Mouse (Mus musculus): ENCODE measurements around the gene Arhgap35. TPM values are rescaled to one million over a fixed set of nuclear protein-coding genes. Genes with fewer than 3 reads are reported as not detected.

Arhgap35 gene
- polyA plus RNA-seq (2012), result 4.0 and 7.7 TPM in 2 replicates

GRCm38 (mm10) chr7:16614888-16615715 lies at the start of gene Arhgap35:
Gene Arhgap35, minus strand, starts transcription at chr7:16614993.
- TF ChIP-seq GATA1 (IDR thresholded peaks at IDR 0.05; ENCODE audit: low read length), result no peak

DNA sequence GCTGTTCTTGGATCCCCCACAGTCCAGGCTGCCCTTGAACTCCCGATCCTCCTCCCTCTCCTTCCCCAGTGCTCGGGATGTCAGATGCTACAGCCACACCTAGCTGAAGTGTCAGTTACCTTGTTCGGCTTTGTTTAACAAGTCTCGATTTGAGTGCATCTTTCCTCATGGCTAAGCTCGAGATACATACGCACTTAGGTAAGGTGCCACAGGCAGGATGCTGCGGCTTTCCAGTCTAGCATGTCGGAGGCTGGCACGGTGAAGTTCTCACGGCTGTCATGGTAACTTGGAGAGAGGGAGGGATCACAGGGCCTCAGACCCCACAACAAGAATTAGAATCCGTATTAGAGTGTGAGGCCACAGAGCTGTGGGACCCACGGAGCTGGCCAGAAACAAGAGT lies 29.5 kb upstream of the Arhgap35 start:
- TF ChIP-seq GATA1 (IDR thresholded peaks at IDR 0.05; ENCODE audit: low read length), result no peak

- no peak for TF ChIP-seq GATA1 (IDR thresholded peaks at IDR 0.05; ENCODE audit: low read length)
Observed at GRCm38 (mm10) chr7:16639028-16639427, 24.2 kb upstream of the Arhgap35 start.

DNA sequence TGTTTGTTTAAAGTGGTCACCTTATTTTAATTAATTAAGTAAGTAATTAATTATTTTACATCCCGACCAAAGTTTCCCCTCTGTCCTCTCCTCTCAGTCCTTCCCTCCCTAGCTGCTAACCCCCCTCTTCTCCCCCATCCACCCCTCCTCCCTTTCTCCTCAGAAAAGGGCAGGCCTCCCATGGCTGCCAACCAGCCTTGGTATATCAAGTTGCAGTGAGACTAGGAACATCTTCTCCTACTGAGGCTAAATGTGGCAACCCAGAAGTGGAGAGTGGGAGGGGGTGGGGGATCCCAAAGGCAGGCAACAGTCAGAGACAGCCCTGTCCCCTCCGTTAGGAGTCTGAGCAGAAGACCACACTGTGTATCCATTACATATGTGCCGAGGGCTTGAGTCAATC lies 20.3 kb upstream of the Arhgap35 start:
- no peak for TF ChIP-seq GATA1 (IDR thresholded peaks at IDR 0.05; ENCODE audit: low read length)

- no peak for TF ChIP-seq GATA1 (IDR thresholded peaks at IDR 0.05; ENCODE audit: low read length)
Observed at GRCm38 (mm10) chr7:16631932-16632331, 17.1 kb upstream of the Arhgap35 start.

DNA sequence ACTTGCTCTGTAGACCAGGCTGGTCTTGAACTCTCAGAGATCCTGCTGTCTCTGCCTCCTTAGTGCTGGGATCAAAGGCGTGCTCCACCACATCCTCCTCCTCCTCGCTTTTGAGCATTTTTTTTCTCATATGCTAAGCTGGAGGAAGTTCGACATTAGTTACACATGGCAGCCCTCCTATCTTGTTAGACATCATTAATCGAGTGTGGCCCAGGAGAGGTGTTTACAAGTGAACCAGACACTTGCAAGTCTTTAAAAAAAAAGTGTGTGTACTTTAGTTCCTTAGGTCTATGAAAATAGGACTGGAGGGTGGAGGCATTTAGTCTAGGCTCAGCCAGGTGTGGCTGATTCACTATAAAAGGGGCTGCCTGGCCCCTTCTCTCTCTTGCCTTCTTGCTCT lies 16.2 kb upstream of the Arhgap35 start:
- TF ChIP-seq GATA1 (IDR thresholded peaks at IDR 0.05; ENCODE audit: low read length), result no peak

DNA sequence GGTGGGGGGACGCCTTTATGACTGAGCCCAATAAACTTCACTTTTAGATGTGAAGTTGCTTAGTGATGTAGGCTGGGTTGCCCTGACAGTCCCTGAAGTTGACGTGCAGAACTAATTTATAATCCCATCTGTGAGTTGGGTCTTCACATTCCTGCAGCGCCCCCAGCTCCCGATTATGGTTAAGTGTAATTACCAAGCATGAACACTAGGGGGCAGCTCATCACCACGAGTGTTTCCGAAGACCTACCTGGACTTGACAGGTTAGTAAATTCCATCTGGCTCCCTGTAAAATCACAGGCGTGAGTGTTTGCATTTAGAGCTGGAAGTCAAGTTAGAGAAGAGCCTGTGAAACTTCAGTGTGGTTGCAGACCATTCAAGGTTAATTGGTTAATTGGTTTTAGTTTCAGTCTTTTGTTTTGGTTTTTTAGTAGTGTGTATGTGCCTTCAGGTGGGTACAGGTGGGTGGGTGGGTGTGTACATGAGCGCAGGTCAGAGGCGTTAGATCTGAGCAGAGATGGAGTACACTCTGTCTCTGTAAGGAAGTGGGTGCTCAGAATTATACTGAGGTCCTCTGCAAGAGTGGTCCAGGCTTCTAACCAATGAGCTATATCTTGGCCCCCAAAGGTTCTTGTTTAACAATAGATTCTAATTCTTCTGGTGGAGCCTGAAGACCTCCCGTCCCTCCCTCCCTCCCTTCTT lies 15.0 kb upstream of the Arhgap35 start:
- no peak for TF ChIP-seq GATA1 (IDR thresholded peaks at IDR 0.05; ENCODE audit: low read length)

GRCm38 (mm10) chr7:16628096-16628771 lies 13.4 kb upstream of the Arhgap35 start:
- no peak for TF ChIP-seq GATA1 (IDR thresholded peaks at IDR 0.05; ENCODE audit: low read length)

DNA sequence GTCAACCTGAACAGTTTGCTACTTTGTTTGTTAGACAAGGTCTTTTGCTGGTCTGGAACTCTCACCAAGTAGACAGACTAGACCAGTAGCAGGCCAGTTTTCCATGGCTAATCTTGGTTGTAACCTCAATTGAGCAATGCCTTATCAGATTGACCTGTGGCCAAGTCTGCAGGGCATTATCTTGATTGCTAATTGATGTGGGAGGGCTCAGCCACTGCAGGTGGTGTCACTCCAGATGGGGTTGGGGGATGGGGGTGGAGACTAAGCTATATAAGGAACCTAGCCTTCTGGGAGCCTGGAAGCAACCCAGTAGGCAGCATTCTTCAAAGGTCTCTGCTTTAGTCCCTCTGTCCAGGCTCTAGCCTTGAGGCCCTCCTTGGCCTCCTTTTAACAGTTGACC lies 8.9 kb upstream of the Arhgap35 start:
- no peak for TF ChIP-seq GATA1 (IDR thresholded peaks at IDR 0.05; ENCODE audit: low read length)

- no peak for TF ChIP-seq GATA1 (IDR thresholded peaks at IDR 0.05; ENCODE audit: low read length)
Observed at GRCm38 (mm10) chr7:16623131-16623530, 8.3 kb upstream of the Arhgap35 start.

DNA sequence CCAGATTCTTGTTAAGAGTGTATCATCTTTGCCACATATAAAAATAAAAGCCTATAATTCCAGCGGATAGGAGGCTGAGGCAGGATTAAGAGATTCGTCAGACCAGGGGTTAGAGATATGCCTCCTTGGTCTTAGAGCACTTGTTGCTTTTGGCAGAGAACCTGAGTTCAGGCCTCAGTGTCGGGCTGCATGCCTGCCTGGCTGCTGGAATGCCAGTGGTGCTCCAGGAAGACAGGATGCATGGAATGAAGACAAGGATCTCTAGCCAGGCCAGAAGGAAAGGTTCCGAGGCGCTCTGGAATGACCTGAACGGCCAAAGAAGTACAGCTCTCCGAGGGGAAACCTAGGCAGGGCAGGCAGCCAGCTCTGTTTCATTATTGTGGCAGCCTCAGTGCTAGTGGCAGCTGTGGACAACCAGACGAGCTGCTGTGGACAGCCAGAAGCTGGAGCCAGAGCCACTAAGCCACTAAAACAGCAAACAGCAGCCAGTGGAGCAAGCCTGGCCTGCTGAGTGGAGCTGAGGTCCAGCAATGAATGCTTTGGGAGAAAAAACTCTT lies 6.4 kb upstream of the Arhgap35 start:
- no peak for TF ChIP-seq GATA1 (IDR thresholded peaks at IDR 0.05; ENCODE audit: low read length)

DNA sequence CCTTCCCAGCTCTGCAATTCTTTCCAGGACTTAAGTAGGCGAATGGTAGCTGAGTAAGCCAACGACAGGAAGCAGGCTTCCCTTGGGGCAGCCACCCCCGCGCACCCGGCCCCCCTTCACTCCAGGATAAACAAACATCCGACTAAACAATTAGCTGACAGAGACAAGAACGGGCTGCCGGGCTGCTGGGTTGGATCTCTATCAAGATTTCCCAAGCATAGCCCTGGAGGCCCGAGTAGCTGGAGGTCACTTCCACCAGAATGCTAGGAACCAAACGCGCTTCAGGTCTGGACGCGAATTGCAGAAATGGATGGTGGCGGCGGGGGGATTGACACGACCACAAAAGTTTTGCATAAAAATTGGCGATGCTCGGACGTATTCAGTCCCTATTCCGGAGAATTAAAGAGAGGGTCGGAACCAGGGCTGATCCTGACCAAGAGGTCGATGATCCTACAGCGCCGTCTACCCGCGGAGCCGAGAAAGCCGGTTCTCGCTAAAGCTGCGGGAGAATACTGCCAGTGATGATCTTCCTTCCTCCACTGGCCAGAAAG lies 3.9 kb upstream of the Arhgap35 start:
- TF ChIP-seq GATA1 (IDR thresholded peaks at IDR 0.05; ENCODE audit: low read length), result no peak

DNA sequence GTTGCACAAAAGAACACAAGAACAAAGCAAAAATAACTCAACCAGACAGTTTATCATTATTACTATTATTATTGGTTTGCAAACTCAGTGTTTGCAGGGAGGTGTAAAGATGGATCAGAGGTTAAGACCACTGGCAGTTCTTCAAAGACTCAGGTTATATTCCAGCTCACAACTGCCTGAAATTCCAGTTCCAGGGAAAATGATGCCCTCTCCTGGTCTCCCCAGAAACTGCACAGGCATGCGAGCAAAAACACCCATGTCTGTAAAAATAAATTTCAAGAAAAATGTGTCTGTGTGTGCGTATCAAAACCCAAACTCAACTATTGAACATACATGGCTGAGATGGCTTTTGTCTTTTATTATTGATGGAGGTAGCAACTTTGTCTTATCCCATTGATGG lies 2.3 kb upstream of the Arhgap35 start:
- no peak for TF ChIP-seq GATA1 (IDR thresholded peaks at IDR 0.05; ENCODE audit: low read length)

- TF ChIP-seq GATA1 (IDR thresholded peaks at IDR 0.05; ENCODE audit: low read length), result no peak
Observed at GRCm38 (mm10) chr7:16614171-16614887, 464 bp downstream of the Arhgap35 start.
